Mouse (Mus musculus) neural tube, embryonic 14.5 days (tissue): ENCODE measurements around the gene Sept11. TPM values are rescaled to one million over a fixed set of nuclear protein-coding genes. Genes with fewer than 3 reads are reported as not detected.

Source experiments
- ATAC-seq: fragments of 200-750 bp; cut with Nextera tagmentation; 2 replicates; pipeline ENCODE4 v1.8.0; 2017; ENCODE audit warnings: low read depth, mild to moderate bottlenecking, moderate TSS enrichment, moderate library complexity
- H3K27ac ChIP-seq: fragments of 300-500 bp; sonication (generic); 2 replicates; pipeline ENCODE4 v1.5.1; 2014; ENCODE audit warnings: low read depth, mild to moderate bottlenecking, control low read depth, low read length, moderate library complexity, mixed read lengths
- H3K27me3 ChIP-seq: fragments of 300-500 bp; sonication (generic); 2 replicates; pipeline ENCODE4 v1.6.1; 2014; ENCODE audit warnings: low read length; ENCODE audit not compliant: control insufficient read depth, insufficient read depth
- H3K36me3 ChIP-seq: fragments of 300-500 bp; sonication (generic); 2 replicates; pipeline ENCODE4 v1.6.1; 2014; ENCODE audit warnings: low read length, mixed read lengths; ENCODE audit not compliant: control insufficient read depth, insufficient read depth
- H3K4me1 ChIP-seq: fragments of 300-500 bp; sonication (generic); 2 replicates; pipeline ENCODE4 v1.6.1; 2014; ENCODE audit warnings: low read length; ENCODE audit not compliant: control insufficient read depth, insufficient read depth
- H3K4me2 ChIP-seq: fragments of 300-500 bp; sonication (generic); 2 replicates; pipeline ENCODE4 v1.6.1; 2014; ENCODE audit warnings: mild to moderate bottlenecking, low read depth, low read length, control low read depth
- H3K4me3 ChIP-seq: fragments of 300-500 bp; sonication (generic); 2 replicates; pipeline ENCODE4 v1.5.1; 2014; ENCODE audit warnings: low read depth, low read length, control low read depth, mixed read lengths
- H3K9ac ChIP-seq: fragments of 300-500 bp; sonication (generic); replicated peaks from 2 replicates; pipeline ENCODE4 v1.6.1; 2014; ENCODE audit warnings: low read depth, mild to moderate bottlenecking, control low read depth, low read length, mixed read lengths
- H3K9me3 ChIP-seq: fragments of 300-500 bp; sonication (generic); 2 replicates; pipeline ENCODE4 v1.6.1; 2016; ENCODE audit warnings: low read length; ENCODE audit not compliant: control insufficient read depth
- WGBS: fragments of 180-500 bp; shearing (Covaris S2); extraction: QIAGEN DNeasy Blood & Tissue Kit; methylation state at CpG from one replicate; pipeline ENCODE4 v1.1.7; 2014; 5-methylcytosine and 5-hydroxymethylcytosine counted together
- polyA plus RNA-seq: library from polyadenylated mRNA; unstranded; fragments of >200 nt; fragmentation: Nextera tagmentation; extraction: Ambion mirVana; gene quantifications from 2 replicates; pipeline ENCODE4 v1.2.1, GENCODE M21; 2014

Sept11 gene
- polyA plus RNA-seq, 1 experiment from 2014 or later, result 135 TPM

GRCm38 (mm10) chr5:93128765-93129164 lies 35.5 kb downstream of the Sept11 start:
- Histone ChIP-seq H3K9ac (no peak overlapping the region), H3K27me3 (no peaks in the 10 kb centered on the region), H3K4me1 (peaks cover 60% of the 10 kb centered on the region), H3K4me3 (no peak overlapping the region), H3K27ac (no peak overlapping the region), H3K4me2 (no peak overlapping the region), H3K9me3 (no peaks in the 10 kb centered on the region), H3K36me3 (no peaks in the 10 kb centered on the region)
- 88% methylated on average over 3 of the region's 3 CpGs for WGBS
- no peak for ATAC-seq

GRCm38 (mm10) chr5:93129953-93130352 lies 36.7 kb downstream of the Sept11 start:
- no peaks in the 10 kb centered on the region for H3K36me3 ChIP-seq
- 15% methylated on average over 4 of the region's 4 CpGs for WGBS
- no peaks in the 10 kb centered on the region for H3K27me3 ChIP-seq
- no peak overlapping the region for H3K4me2 ChIP-seq
- no peak overlapping the region for H3K4me3 ChIP-seq
- H3K9me3 ChIP-seq, result no peaks in the 10 kb centered on the region
- peaks cover 67% of the 10 kb centered on the region for H3K4me1 ChIP-seq
- H3K9ac ChIP-seq, result no peak overlapping the region
- ATAC-seq, result no peak
- peak overlapping the region; percentile 22; the same call in 1 of the 2 replicates for H3K27ac ChIP-seq

- Histone ChIP-seq H3K27ac (no peak overlapping the region), H3K27me3 (no peaks in the 10 kb centered on the region), H3K4me1 (peaks cover 63% of the 10 kb centered on the region), H3K9me3 (no peaks in the 10 kb centered on the region), H3K36me3 (no peaks in the 10 kb centered on the region), H3K4me2 (no peak overlapping the region), H3K9ac (no peak overlapping the region), H3K4me3 (no peak overlapping the region)
- ATAC-seq, result no peak
- 48% methylated on average over 4 of the region's 4 CpGs for WGBS
Measured at GRCm38 (mm10) chr5:93131401-93131800, 38.2 kb downstream of the Sept11 start.

GRCm38 (mm10) chr5:93133445-93134244 lies 40.4 kb downstream of the Sept11 start:
- Histone ChIP-seq H3K36me3 (no peaks in the 10 kb centered on the region), H3K9me3 (no peaks in the 10 kb centered on the region), H3K4me3 (no peak overlapping the region), H3K4me1 (peaks cover 43% of the 10 kb centered on the region), H3K4me2 (peak overlapping the region; percentile 39), H3K27me3 (no peaks in the 10 kb centered on the region), H3K9ac (no peak overlapping the region), H3K27ac (peak overlapping the region; percentile 64)
- ATAC-seq, result peak; percentile 66
- WGBS, result 6% methylated on average over 10 of the region's 10 CpGs

- Histone ChIP-seq H3K27ac (no peak overlapping the region), H3K9me3 (no peaks in the 10 kb centered on the region), H3K36me3 (no peaks in the 10 kb centered on the region), H3K27me3 (no peaks in the 10 kb centered on the region), H3K4me1 (peaks cover 24% of the 10 kb centered on the region), H3K9ac (no peak overlapping the region), H3K4me2 (no peak overlapping the region), H3K4me3 (no peak overlapping the region)
- WGBS, result 91% methylated on average over 10 of the region's 10 CpGs
- ATAC-seq, result no peak
Measured at GRCm38 (mm10) chr5:93135368-93136107, 42.3 kb downstream of the Sept11 start.

GRCm38 (mm10) chr5:93136956-93137586 lies 43.8 kb downstream of the Sept11 start:
- H3K9me3 ChIP-seq, result no peaks in the 10 kb centered on the region
- no peak overlapping the region for H3K4me3 ChIP-seq
- no peak overlapping the region for H3K27ac ChIP-seq
- no peak overlapping the region for H3K4me2 ChIP-seq
- no peaks in the 10 kb centered on the region for H3K27me3 ChIP-seq
- no peak for ATAC-seq
- peaks cover 18% of the 10 kb centered on the region for H3K4me1 ChIP-seq
- H3K36me3 ChIP-seq, result no peaks in the 10 kb centered on the region
- WGBS, result 77% methylated on average over 5 of the region's 5 CpGs
- no peak overlapping the region for H3K9ac ChIP-seq

GRCm38 (mm10) chr5:93139350-93139749 lies 46.1 kb downstream of the Sept11 start:
- H3K4me1 ChIP-seq, result peaks cover 3% of the 10 kb centered on the region
- H3K27me3 ChIP-seq, result no peaks in the 10 kb centered on the region
- H3K9me3 ChIP-seq, result no peaks in the 10 kb centered on the region
- no peak overlapping the region for H3K4me2 ChIP-seq
- no peak for ATAC-seq
- H3K9ac ChIP-seq, result no peak overlapping the region
- WGBS, result 94% methylated on average over 9 of the region's 9 CpGs
- H3K4me3 ChIP-seq, result no peak overlapping the region
- no peak overlapping the region for H3K27ac ChIP-seq
- no peaks in the 10 kb centered on the region for H3K36me3 ChIP-seq

- 88% methylated on average over 5 of the region's 5 CpGs for WGBS
Measured at GRCm38 (mm10) chr5:93140747-93141146, 47.5 kb downstream of the Sept11 start.

More at GRCm38 (mm10) chr5:93140747-93141146, 47.5 kb downstream of the Sept11 start:
- H3K9me3 ChIP-seq, result no peaks in the 10 kb centered on the region
- no peaks in the 10 kb centered on the region for H3K27me3 ChIP-seq
- H3K4me2 ChIP-seq, result no peak overlapping the region
- ATAC-seq, result no peak
- no peaks in the 10 kb centered on the region for H3K36me3 ChIP-seq
- no peak overlapping the region for H3K27ac ChIP-seq
- no peak overlapping the region for H3K4me3 ChIP-seq
- H3K9ac ChIP-seq, result no peak overlapping the region
- H3K4me1 ChIP-seq, result peaks cover 10% of the 10 kb centered on the region; the same call in 1 of the 2 replicates
